Mouse (Mus musculus) forebrain, embryonic 13.5 days (tissue): ENCODE results near the gene Aldoc. TPM values are rescaled to one million over a fixed set of nuclear protein-coding genes. Genes with fewer than 3 reads are reported as not detected.
"Not testable (repeated sequence)": the region's sequence is repeated elsewhere in the genome, so short reads cannot be mapped to it uniquely, and the experiment has no call there.

ENCODE experiments used
- ATAC-seq: fragments of 200-750 bp; cut with Nextera tagmentation; 2 replicates; pipeline ENCODE4 v1.8.0; 2017
- H3K27ac ChIP-seq: fragments of 300-500 bp; sonication (generic); 2 replicates; pipeline ENCODE4 v1.5.1; 2015; ENCODE audit warnings: inconsistent platforms, mild to moderate bottlenecking, moderate library complexity
- H3K27me3 ChIP-seq: fragments of 300-500 bp; sonication (generic); 2 replicates; pipeline ENCODE4 v1.6.1; 2015; ENCODE audit warnings: mild to moderate bottlenecking, inconsistent platforms
- H3K36me3 ChIP-seq: fragments of 300-500 bp; sonication (generic); 2 replicates; pipeline ENCODE4 v1.6.1; 2015; ENCODE audit warnings: mild to moderate bottlenecking, inconsistent platforms; ENCODE audit not compliant: poor library complexity, severe bottlenecking
- H3K4me1 ChIP-seq: fragments of 300-500 bp; sonication (generic); 2 replicates; pipeline ENCODE4 v1.6.1; 2015; ENCODE audit warnings: inconsistent platforms
- H3K4me2 ChIP-seq: fragments of 300-500 bp; sonication (generic); 2 replicates; pipeline ENCODE4 v1.6.1; 2015; ENCODE audit warnings: inconsistent platforms, mild to moderate bottlenecking, moderate library complexity
- H3K4me3 ChIP-seq: fragments of 300-500 bp; sonication (generic); 2 replicates; pipeline ENCODE4 v1.5.1; 2015; ENCODE audit warnings: mild to moderate bottlenecking, inconsistent platforms
- H3K9ac ChIP-seq: fragments of 300-500 bp; sonication (generic); 2 replicates; pipeline ENCODE4 v1.6.1; 2015; ENCODE audit warnings: mild to moderate bottlenecking, inconsistent platforms
- H3K9me3 ChIP-seq: fragments of 300-500 bp; sonication (generic); replicated peaks from 2 replicates; pipeline ENCODE4 v1.6.1; 2016; ENCODE audit warnings: inconsistent platforms
- WGBS: fragments of 180-500 bp; shearing (Covaris S2); methylation state at CpG from one replicate; pipeline ENCODE4 v1.1.7; 2015; 5-methylcytosine and 5-hydroxymethylcytosine counted together
- polyA plus RNA-seq: library from polyadenylated mRNA; unstranded; fragments of >200 nt; fragmentation: Nextera tagmentation; extraction: Ambion mirVana; gene quantifications from 2 replicates; pipeline ENCODE4 v1.2.1, GENCODE M21; 2015

The Aldoc gene
- polyA plus RNA-seq, result 135 and 142 TPM in 2 replicates

GRCm38 (mm10) chr11:78322860-78323259 is at the start of gene Aldoc:
TSS of gene Aldoc (plus strand) at chr11:78322968.
- peak within 1 kb of the TSS; percentile 47 for H3K9ac ChIP-seq
- 8% methylated on average over 15 of the region's 15 CpGs for WGBS
- H3K27ac ChIP-seq, result peak within 1 kb of the TSS; percentile 90
- peaks cover 56% of the 10 kb centered on the region for H3K36me3 ChIP-seq
- no peaks in the 10 kb centered on the region for H3K27me3 ChIP-seq
- peak within 1 kb of the TSS; percentile 54 for H3K4me2 ChIP-seq
- H3K4me1 ChIP-seq, result peaks cover 49% of the 10 kb centered on the region
- peak; percentile 88 for ATAC-seq
- peak within 1 kb of the TSS; percentile 35 for H3K4me3 ChIP-seq
- H3K9me3 ChIP-seq, result no peaks in the 10 kb centered on the region

- Histone ChIP-seq H3K4me3 (no peak overlapping the region), H3K4me1 (no peaks in the 10 kb centered on the region), H3K27me3 (no peaks in the 10 kb centered on the region), H3K27ac (no peak overlapping the region), H3K9ac (no peak overlapping the region), H3K9me3 (no peaks in the 10 kb centered on the region), H3K36me3 (peaks cover 99% of the 10 kb centered on the region), H3K4me2 (no peak overlapping the region)
- 100% methylated on average over 1 of the region's 1 CpGs for WGBS
- ATAC-seq, result no peak
Measured at GRCm38 (mm10) chr11:78275596-78275995, 47.2 kb upstream of the Aldoc start.

GRCm38 (mm10) chr11:78276169-78276568 is 46.6 kb upstream of the Aldoc start:
- H3K27ac ChIP-seq, H3K4me3 ChIP-seq, H3K4me1 ChIP-seq, H3K9me3 ChIP-seq, ATAC-seq, H3K9ac ChIP-seq, H3K27me3 ChIP-seq, H3K4me2 ChIP-seq: not testable (repeated sequence)
- WGBS, result 94% methylated on average over 4 of the region's 4 CpGs
- peaks cover 100% of the 10 kb centered on the region for H3K36me3 ChIP-seq

DNA sequence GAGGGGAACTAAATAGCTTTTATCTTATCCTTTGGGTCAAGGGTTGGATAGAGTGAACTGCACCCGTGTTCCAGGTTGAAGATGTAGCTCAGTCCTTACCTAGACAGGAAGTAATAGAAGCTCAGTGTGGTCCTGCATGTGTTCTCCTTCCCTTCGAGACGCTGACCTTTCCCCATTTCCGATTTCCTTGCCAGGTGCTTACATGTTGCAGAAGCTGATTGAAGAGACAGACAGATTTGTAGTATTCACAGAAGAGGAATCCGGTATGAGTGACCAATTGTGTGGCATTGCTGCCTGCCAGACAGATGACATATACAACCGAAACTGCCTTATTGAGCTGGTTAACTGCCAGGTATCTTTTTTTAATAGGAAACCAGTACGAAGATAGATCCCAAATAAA is 43.9 kb upstream of the Aldoc start:
- no peak for ATAC-seq

GRCm38 (mm10) chr11:78279586-78279985 is 43.2 kb upstream of the Aldoc start:
- no peak overlapping the region for H3K4me3 ChIP-seq
- WGBS, result 90% methylated on average over 4 of the region's 4 CpGs
- no peaks in the 10 kb centered on the region for H3K9me3 ChIP-seq
- no peak overlapping the region for H3K4me2 ChIP-seq
- no peak overlapping the region for H3K9ac ChIP-seq
- H3K4me1 ChIP-seq, result no peaks in the 10 kb centered on the region
- H3K36me3 ChIP-seq, result peaks cover 100% of the 10 kb centered on the region
- no peaks in the 10 kb centered on the region for H3K27me3 ChIP-seq
- H3K27ac ChIP-seq, result no peak overlapping the region
- no peak for ATAC-seq

More for the DNA sequence above, 43.9 kb upstream of the Aldoc start:
- no peak overlapping the region for H3K4me3 ChIP-seq
- no peak overlapping the region for H3K9ac ChIP-seq
- no peak overlapping the region for H3K27ac ChIP-seq
- WGBS, result 92% methylated on average over 7 of the region's 7 CpGs
- no peaks in the 10 kb centered on the region for H3K9me3 ChIP-seq
- H3K4me2 ChIP-seq, result no peak overlapping the region
- H3K27me3 ChIP-seq, result no peaks in the 10 kb centered on the region
- peaks cover 100% of the 10 kb centered on the region for H3K36me3 ChIP-seq
- no peaks in the 10 kb centered on the region for H3K4me1 ChIP-seq

- no peak overlapping the region for H3K4me3 ChIP-seq
- H3K36me3 ChIP-seq, result peaks cover 89% of the 10 kb centered on the region
- 89% methylated on average over 7 of the region's 7 CpGs for WGBS
Measured at GRCm38 (mm10) chr11:78289146-78289763, 33.5 kb upstream of the Aldoc start.

GRCm38 (mm10) chr11:78290654-78291053 is 32.1 kb upstream of the Aldoc start, which contains the start of gene BC030499:
TSS of gene BC030499 (plus strand) at chr11:78290841.
- ATAC-seq, result no peak
- Histone ChIP-seq H3K4me2 (no peak within 1 kb of the TSS), H3K4me1 (no peaks in the 10 kb centered on the region), H3K36me3 (peaks cover 75% of the 10 kb centered on the region), H3K27ac (no peak within 1 kb of the TSS), H3K9ac (no peak within 1 kb of the TSS), H3K27me3 (no peaks in the 10 kb centered on the region), H3K9me3 (no peaks in the 10 kb centered on the region), H3K4me3 (no peak within 1 kb of the TSS)
- WGBS, result 96% methylated on average over 4 of the region's 4 CpGs

More at GRCm38 (mm10) chr11:78289146-78289763, 33.5 kb upstream of the Aldoc start:
- Histone ChIP-seq H3K4me2 (no peak overlapping the region), H3K9me3 (no peaks in the 10 kb centered on the region), H3K4me1 (no peaks in the 10 kb centered on the region), H3K9ac (no peak overlapping the region), H3K27me3 (no peaks in the 10 kb centered on the region), H3K27ac (no peak overlapping the region)
- no peak for ATAC-seq

DNA sequence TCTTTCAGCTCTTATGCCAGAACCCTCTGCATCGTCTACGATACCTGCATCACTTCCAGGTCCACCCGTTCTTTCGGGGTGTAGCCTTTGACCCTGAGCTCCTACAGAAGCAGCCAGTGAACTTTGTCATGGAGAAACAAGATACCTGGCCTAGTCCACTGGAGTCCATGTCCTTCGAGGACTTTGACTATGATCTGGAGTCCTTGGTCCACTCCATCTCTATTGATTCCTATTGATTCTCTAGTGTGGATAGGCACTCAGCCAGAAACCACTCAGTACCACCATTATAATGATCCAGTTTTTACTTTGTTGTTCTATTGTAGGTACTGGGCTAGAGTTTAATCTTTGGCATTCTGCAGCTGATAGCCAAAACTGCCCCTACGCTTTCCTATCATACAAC is 28.2 kb upstream of the Aldoc start:
- peaks cover 36% of the 10 kb centered on the region for H3K36me3 ChIP-seq
- no peak overlapping the region for H3K9ac ChIP-seq
- no peak overlapping the region for H3K27ac ChIP-seq
- no peaks in the 10 kb centered on the region for H3K9me3 ChIP-seq
- 96% methylated on average over 6 of the region's 6 CpGs for WGBS
- no peak for ATAC-seq
- no peak overlapping the region for H3K4me2 ChIP-seq
- no peaks in the 10 kb centered on the region for H3K4me1 ChIP-seq
- no peaks in the 10 kb centered on the region for H3K27me3 ChIP-seq
- no peak overlapping the region for H3K4me3 ChIP-seq

DNA sequence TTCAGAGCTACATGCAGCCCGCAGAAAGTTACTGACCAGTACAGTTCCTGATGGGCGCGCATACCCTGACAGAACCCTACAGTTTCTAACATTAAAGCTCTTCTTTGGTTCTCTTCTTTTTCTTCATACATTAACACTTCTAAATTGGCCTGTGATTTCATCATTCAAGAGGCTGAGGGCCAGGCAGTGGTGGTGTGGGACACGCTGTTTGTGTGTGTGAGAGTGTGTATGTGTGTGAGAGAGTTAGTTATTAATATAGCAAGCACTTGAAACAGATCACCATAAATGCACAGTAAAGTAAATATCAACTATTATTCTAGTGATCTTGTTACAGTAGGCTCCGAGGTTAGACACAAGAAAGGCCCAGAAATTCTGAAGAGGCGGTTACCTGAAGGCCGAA is 21.9 kb upstream of the Aldoc start:
- no peaks in the 10 kb centered on the region for H3K27me3 ChIP-seq
- H3K4me3 ChIP-seq, result peak overlapping the region; percentile 77
- 68% methylated on average over 7 of the region's 7 CpGs for WGBS
- peaks cover 24% of the 10 kb centered on the region for H3K4me1 ChIP-seq
- H3K9me3 ChIP-seq, result no peaks in the 10 kb centered on the region
- peaks cover 28% of the 10 kb centered on the region for H3K36me3 ChIP-seq
- H3K9ac ChIP-seq, result peak overlapping the region; percentile 60
- H3K27ac ChIP-seq, result peak overlapping the region; percentile 40
- H3K4me2 ChIP-seq, result peak overlapping the region; percentile 93
- peak; percentile 37; the same call in 1 of the 2 replicates for ATAC-seq

- WGBS, result under 1% methylated on average over 44 of the region's 49 CpGs
- H3K9me3 ChIP-seq, result no peaks in the 10 kb centered on the region
Measured at GRCm38 (mm10) chr11:78301357-78302084, 21.2 kb upstream of the Aldoc start, which contains the start of gene Spag5. TSS of gene Spag5 (plus strand) at chr11:78301529.

GRCm38 (mm10) chr11:78305272-78305671 is 17.5 kb upstream of the Aldoc start:
- Histone ChIP-seq H3K36me3 (peaks cover 58% of the 10 kb centered on the region), H3K27ac (no peak overlapping the region), H3K9me3 (no peaks in the 10 kb centered on the region), H3K4me2 (no peak overlapping the region), H3K4me3 (no peak overlapping the region), H3K27me3 (no peaks in the 10 kb centered on the region), H3K4me1 (peaks cover 28% of the 10 kb centered on the region), H3K9ac (peak overlapping the region; percentile 4; the same call in 1 of the 2 replicates)
- no peak for ATAC-seq
- WGBS, result 95% methylated on average over 4 of the region's 4 CpGs

More at GRCm38 (mm10) chr11:78301357-78302084, 21.2 kb upstream of the Aldoc start, which contains the start of gene Spag5:
- ATAC-seq, result peak; percentile 100
- peaks cover 24% of the 10 kb centered on the region for H3K4me1 ChIP-seq
- peak within 1 kb of the TSS; percentile 93 for H3K4me2 ChIP-seq
- H3K4me3 ChIP-seq, result peak within 1 kb of the TSS; percentile 77
- no peaks in the 10 kb centered on the region for H3K27me3 ChIP-seq
- H3K36me3 ChIP-seq, result peaks cover 29% of the 10 kb centered on the region
- H3K27ac ChIP-seq, result peak within 1 kb of the TSS; percentile 74
- H3K9ac ChIP-seq, result peak within 1 kb of the TSS; percentile 75

DNA sequence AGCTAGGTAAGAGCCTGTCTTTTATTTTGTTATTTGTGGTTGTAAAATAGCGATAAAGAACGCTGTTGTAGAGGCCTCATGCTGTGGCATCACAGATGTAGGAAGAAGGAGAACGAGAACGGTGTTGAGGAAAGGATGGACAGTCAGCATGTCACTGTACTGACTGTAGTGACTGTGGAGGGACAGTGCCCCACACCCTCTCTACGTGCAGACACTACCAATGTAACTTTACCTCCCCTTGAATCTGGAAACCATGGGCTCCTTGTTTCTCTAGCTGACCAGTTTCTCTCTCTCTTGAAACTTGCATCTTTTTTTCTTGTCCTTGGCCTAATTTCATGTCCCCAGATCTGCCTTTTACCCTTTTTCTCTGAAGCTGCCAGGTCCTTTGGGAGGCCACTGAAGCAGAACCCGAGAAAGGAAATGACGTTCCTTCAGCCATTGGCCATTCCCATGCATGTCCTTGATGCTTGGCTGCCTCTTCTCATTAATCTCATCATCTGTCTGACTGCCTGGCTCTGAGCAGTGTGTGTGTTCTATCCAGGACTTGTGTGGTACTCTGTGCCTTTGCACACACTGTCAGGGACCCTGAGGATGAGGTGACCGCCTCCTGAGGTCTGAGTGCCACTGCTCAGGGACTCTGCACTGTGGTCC is 11.8 kb upstream of the Aldoc start:
- peaks cover 82% of the 10 kb centered on the region for H3K36me3 ChIP-seq
- H3K27ac ChIP-seq, result no peak overlapping the region
- H3K4me3 ChIP-seq, result no peak overlapping the region
- H3K4me1 ChIP-seq, result peaks cover 4% of the 10 kb centered on the region
- H3K9ac ChIP-seq, result no peak overlapping the region; the same call in 1 of the 2 replicates
- no peaks in the 10 kb centered on the region for H3K9me3 ChIP-seq
- ATAC-seq, result no peak
- 86% methylated on average over 8 of the region's 8 CpGs for WGBS
- no peaks in the 10 kb centered on the region for H3K27me3 ChIP-seq
- H3K4me2 ChIP-seq, result no peak overlapping the region
